Mouse (Mus musculus): ENCODE results near the gene Acod1.

Acod1 gene

DNA sequence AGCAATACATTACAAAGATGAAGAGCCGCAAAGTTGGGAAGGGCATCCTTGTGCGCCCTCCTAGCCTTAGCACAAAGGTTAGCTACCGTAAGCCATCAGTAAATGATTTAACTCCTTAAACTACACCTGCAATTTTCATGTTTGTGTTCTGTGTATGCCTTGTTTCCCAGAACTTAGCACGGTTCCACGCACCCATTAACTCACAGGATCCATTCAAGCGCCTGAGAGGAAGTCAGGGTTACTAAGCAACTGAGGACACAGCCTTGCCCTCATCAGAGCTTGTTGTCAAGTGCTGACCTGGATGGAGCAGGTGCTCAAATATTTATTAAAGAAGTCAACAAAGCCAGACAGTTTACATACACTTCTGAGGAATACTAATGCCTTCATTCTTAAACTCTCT is 55.5 kb downstream of the Acod1 start:
- no peak for DNase-seq (ENCODE audit: low read depth, low spot score)

DNA sequence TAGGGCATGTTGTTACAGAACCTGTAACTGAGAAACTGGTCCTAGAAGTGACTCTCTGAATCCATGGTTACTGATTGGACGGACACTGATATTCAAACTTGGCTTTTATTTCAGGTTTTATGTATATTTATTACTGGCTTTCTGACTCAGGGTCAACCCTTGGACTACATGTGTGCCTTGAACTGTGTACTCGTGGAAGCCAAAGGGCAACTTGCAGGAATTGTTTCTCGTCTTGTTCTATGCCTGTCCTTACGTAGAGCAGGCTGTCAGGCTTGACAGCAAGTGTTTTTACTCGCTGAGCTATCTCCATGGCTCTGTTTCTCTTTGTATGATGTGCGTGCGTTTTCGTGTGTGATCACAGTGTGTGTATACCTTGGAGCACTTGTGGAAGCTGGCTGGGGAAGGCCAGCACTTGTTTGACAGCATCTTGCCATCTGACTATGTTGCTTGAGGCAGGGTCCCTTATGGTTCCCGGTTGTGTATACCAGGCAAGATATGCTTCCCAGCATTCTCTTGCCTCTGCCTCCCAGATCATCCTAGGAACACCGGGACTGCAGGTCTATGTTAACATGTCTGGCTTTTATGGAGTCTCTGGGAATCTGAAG is 56.1 kb downstream of the Acod1 start:
- DNase-seq (ENCODE audit: low read depth, low spot score): no peak
